Mouse (Mus musculus) lung, postnatal 14 days (tissue): ENCODE measurements at regions not wholly inside any gene's neighbourhood (a gene's known extent, or its start where the extent isn't known, plus 50 kb on each side); places are given as distances from the start of the nearest gene placed in this dataset.

ENCODE experiments used
- DNase-seq: peaks from one replicate; pipeline ENCODE4 v3.0.0; 2021

DNA sequence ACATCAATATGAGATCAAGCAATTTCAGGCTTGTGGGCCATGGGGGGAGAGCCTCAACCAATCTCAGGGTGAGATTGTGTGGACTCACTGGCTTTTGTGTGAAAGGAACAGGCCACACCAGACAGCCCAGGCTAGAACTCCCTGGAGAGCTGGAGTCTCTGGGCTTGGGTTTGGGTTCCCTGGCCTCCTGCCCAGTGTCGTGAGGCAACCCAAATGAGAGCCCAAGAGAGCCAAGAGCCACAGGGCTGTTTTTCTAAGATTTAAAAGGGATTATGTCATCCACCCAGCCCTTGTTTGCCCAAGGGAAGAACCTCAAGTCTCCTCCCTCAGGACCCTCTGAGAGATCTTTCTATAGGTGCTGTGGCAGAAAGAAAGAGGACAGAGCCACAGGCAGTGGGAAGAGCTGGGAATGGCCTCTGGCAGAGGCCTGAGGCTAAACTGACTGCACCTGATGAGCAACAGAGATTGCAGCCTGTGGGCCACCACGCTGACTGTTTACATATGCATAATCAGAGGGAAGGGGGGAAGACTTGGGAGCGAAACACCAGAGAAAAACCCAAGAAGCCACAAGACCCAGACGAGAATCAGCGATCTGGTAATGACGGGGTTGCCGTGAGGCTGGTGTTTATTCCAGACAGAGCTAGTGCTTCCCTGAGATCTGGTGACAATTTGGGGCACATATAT lies 92.1 kb downstream of the Bcl2l11 start:
- peak; percentile 54 for DNase-seq

DNA sequence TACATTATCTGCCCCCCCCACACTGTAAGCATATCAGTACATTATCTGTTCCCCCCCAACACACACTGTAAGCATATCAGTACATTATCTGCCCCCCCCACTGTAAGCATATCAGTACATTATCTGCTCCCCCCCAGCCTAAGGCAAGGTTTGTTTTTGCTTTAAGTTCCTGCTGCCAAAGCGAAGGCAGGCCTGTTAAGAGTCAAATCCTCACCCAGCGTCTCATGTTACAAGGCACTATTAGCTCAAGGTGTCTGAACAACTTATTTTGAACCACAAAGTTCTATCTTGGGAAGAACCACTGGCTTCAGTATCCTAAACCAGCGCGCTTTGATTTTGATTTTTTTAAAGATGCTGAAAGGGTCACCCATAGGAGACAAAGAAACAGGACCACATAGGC lies 93.1 kb downstream of the Bcl2l11 start:
- no peak for DNase-seq

DNA sequence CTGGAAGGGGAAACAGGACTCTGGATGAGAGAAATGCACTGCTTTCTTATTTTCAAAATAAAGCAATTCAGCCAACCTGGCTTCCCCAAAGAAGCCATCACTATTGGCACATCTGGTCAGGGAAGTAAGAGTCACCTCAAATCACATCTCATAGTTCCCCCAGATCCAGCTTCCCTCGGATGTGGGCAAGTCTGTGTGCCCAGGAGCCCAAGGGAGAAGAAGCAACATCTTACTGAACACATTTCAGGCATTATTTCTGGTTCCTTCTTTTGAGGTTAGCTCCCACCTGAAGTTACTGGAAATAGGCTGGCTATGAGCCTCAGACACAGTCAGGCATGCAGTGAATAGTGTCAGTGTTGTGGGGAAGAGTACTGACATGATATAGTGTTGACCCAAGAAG lies 95.2 kb downstream of the Bcl2l11 start:
- no peak for DNase-seq

- no peak for DNase-seq
Observed at GRCm38 (mm10) chr2:128221657-128222056, 95.8 kb downstream of the Bcl2l11 start.

DNA sequence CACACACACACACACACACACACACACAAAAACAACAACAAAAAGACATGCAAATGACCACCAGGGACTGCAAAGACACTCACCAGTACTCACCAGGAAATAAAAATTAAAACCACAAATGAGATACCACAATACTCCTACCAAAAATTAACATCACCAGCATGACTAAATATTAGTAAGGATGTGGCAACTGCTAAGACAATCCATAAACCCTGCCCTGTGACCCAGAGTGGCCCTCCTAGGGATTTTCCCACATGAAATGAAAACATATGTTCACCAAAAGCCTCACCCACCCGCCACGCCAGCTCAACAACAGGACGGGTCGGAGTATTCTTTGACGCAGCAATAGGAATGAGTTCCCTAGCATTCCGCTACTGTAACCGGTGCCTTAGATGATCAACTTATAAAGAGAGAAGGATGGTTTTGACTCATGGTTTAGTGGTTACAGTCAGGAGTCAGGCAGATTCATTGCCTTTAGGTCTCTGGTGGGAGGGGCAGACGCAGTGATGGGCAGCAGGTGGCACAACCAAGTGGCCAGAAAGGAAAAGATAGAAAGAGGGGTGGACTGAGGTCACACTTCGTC lies 100.7 kb downstream of the Bcl2l11 start:
- DNase-seq, result no peak

DNA sequence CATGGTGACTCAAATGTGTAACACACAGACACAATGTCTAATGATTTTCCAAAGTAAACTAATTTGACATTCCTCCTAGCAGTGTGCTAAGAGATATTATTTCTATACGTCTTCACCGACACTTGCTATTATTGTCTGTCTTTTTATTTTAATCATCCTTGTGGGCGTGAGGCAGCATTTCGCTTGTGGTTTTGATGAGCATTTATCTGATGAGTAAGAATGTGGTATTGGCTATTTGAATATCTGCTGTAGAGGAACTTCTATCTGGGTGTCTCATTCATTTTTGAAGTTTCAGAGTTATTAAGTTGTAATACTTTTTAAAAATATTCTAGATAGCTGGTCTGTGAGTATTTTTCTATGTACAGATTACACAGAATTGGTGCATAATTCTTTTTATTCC lies 103.9 kb downstream of the Bcl2l11 start:
- no peak for DNase-seq

GRCm38 (mm10) chr2:128230921-128231320 lies 105.1 kb downstream of the Bcl2l11 start:
- DNase-seq, result no peak

DNA sequence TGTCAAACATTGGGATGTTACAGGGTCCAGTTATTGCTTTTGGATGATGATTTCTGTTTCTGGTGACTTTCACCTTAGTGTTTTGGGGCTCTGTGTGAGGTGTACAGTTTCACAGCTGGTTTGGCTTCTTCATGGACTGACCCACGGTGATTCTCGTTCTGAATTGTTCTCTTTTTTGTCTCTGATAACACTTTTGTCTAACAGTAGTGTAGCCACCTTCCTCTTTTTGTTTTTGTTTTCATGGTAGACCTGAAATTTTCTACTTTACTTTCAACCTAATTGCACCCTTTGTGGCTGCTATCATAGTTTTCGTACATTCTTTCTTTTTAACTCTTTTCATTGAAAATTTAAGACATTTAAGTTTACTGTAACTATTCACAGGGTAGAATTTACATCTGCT lies 105.5 kb downstream of the Bcl2l11 start:
- no peak for DNase-seq

DNA sequence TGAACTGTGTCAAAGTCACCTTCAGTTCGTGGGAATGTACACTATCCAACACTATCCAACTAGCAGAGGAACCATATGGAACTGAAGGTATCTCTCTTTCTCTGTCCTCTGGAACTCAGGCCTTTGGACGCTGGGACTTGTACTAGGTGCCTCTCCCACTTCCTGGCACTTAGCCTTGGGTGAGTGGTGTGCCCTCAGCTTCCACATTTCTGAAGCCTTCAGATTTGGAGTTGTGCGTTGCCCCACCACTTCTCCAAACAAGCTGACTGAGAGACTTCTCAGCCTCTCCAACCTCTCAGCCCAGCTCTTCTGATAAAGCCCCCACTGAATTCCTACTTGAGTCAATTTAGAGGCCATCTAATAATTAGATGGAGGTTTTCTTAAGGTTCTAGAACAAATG lies 106.2 kb downstream of the Bcl2l11 start:
- no peak for DNase-seq

DNA sequence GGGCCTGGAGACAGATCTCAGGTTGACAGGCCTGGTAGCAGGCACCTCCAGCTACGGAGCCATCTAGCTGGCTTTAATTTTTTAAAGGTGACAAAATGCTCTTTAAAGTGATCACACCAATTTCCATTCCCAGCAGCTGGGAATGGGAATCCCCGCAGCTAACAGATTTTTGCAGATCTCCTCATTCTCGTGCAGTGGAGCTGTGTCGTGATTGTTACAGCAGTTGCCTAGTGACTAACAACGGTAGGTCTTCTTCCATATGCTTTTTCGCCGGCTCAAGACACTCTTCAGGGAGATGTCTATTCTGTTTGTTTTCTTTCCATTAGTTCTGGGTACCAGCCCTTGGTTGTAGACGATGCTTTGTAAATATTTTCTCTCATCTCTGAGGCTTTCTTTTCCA lies 109.3 kb downstream of the Bcl2l11 start:
- DNase-seq, result no peak

- DNase-seq, result no peak
Observed at GRCm38 (mm10) chr2:128239451-128239850, 113.6 kb downstream of the Bcl2l11 start.

DNA sequence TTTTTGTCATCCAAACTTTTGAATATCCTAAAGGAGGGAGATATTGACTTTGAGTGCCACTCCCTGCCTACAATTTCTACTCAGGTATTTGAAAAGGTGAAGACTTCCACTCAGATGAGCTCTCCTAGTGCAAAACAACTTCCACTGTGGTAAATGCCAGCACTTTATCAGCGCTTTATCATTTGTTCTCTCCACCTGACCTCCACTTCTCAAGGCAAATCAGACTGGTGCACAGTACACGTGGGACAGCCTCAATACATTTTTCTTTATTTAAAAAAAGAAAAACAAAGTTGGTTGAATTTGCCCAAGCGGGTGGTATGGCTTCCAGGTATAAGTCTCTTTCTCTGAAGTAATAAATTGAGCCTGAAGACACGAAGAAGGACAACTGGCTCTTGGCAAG lies 114.2 kb downstream of the Bcl2l11 start:
- no peak for DNase-seq

DNA sequence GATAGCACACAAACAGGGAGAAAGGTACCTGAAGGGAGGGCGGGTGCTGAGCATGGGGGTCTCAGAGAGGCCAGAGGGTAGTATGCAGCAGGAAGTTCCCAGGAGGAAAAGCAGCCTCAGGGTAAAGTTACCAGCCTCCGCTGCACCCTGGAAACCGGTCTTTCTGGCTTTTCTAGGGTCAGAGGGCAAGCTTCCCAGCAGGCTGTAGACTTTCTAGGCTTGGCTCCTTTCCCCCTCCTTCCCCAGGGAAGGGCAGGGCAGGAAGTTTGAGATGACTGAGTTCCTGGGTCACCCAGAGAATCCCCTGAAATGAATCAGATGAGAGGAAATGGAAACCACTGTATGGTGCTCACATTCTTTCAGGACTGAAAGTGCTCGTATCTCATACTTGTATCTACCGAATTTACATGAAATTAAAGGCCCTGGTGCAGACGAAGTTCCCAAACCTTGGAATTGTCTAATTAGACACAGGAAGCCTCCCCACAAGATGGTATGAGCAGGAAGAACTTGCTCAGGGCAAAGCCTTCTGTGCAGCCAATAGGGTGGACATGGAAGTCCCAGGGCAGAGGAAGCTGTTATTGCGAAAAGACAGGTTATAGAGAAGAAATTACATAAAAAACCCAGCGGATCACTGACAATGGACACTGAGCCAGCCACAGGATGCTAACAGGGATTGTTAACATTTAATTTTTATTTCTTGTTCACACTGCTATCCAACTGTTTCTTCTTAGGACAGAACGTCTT lies 114.9 kb downstream of the Bcl2l11 start:
- peak; percentile 67 for DNase-seq

DNA sequence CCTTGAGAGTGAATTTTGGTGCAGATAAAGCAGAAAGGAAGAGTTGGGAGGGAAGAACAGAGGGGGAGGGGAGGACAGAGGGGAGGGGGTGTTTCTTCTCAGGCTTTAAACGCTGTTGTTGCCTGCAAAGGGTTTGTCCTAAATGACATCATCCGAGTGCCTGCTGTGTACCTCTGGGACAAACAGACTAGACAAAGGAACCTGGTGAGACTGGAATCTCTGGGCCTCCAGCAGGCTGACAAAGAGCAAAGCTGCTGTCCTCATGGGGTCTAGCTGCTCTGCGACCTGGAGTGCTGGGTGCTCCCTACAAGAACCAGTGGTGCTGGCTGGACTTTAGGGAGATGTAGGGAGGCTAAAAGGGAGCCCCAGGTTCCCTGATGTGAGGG lies 115.4 kb downstream of the Bcl2l11 start:
- DNase-seq, result no peak

DNA sequence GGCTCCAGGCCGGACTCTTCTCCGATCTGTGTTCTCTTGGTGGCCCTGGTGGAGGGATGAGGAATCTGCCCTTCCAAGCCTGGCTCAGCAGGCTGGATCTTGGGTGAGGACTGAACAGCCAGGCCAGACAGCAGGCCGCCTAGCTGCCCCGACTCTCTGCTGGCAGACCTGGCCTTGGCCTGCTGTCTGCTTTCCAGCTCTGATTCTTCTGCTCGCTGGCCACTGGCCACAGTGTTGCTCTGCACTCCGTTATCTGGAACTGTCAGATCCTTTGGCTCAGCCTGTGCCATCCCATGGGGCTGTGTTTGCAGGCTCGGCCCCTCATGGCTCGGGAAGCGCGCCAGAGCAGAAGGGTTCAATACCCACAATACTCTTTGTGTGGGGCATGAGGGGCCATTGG lies 119.7 kb downstream of the Bcl2l11 start:
- DNase-seq, result peak; percentile 44

DNA sequence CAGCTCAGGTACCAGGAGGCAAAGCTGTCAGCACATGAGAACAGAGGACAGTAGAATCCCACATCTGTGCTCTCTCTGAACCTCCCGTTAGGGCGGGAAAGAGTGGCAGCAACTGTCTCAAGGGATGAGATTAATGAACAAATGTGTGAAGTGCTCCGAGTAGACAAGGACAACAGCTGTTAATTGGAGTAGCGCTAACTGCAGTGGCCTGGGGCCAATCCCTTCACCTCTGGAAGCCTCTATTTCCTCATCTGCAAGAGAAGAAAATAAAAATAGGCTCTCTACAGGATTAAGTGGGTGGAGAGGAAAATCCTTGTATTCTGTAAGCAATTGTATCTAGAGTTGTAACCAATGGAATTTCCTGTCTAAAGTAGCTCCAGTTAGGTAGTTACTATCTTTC lies 122.1 kb downstream of the Bcl2l11 start:
- DNase-seq, result no peak

DNA sequence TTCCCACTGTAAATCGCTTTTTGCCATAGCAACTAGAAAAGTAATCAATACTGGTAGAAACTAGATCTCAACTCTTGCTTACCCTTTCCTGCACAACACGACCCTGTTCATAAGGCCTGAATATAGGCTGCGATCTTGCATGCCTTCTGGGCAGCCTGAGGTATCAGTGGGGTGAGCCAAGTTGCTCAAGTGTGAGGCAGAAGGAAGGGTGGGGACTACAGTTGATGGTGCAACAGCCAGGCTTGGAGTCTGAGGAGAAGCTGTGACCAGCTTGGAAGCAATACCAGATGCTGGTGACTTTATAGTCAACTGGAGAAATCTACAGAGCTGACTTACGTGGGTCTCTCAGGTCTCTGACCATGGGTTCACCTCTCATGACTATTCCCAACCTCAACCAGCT lies 123.3 kb downstream of the Bcl2l11 start:
- no peak for DNase-seq

GRCm38 (mm10) chr2:128249607-128250006 lies 123.8 kb downstream of the Bcl2l11 start:
- no peak for DNase-seq

DNA sequence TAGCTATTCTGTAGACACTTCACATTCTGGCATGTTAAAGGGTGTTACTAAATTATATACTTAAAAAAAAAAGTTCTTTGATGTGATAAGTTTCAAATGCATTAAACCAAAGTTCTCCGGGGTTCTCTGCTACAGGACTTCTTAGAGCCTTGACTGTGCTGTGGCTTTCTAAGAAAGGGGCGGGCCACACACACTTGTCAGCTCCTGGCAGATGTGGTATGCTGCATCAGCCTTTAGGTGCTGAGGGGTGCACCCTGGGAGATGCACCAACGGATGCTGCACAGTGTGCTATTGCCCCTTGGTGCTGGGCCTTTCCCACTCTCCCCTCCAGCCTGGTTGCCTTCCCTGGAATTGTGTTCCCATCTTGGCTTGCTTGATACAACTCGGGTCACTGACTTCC lies 125.0 kb downstream of the Bcl2l11 start:
- DNase-seq, result no peak

GRCm38 (mm10) chr2:128256651-128257050 lies 130.8 kb downstream of the Bcl2l11 start:
- no peak for DNase-seq

DNA sequence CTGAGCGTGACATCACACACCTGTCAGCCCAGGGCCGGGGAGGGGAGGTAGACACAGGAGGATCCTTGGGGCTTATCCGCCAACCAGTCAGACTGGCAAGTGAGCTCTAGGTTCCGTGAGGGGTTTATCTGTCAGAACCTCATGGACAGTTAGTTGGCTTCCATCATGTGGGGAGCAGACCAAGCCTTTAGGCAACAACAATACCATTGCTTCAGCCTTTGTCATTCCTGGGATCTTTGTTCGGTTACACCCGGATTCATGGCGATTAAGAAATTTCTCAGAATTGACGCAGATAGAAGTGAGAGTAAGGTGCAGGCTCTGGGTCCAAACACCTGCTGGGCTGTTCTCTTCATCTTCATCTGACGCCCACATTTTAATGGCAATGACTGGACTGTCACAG lies 131.4 kb downstream of the Bcl2l11 start:
- DNase-seq, result no peak

- no peak for DNase-seq
Observed at GRCm38 (mm10) chr2:128263880-128264279, 138.0 kb downstream of the Bcl2l11 start.

- DNase-seq, result no peak
Observed at GRCm38 (mm10) chr2:128265014-128265990, 139.5 kb downstream of the Bcl2l11 start.
